Mouse (Mus musculus) small intestine, adult 2 months (tissue): Measurements from ENCODE around the gene Atp1a1. TPM values are rescaled to one million over a fixed set of nuclear protein-coding genes. Genes with fewer than 3 reads are reported as not detected.

Experiments used
- H3K27ac ChIP-seq: fragments of 200-500 bp; 2 replicates; pipeline ENCODE4 v1.5.1; 2012; ENCODE audit warnings: low read depth, low read length, control low read depth, inconsistent platforms; ENCODE audit not compliant: insufficient read depth
- H3K27me3 ChIP-seq: fragments of 200-500 bp; 2 replicates; pipeline ENCODE4 v1.6.1; 2012; ENCODE audit warnings: mild to moderate bottlenecking, moderate library complexity, low read length, inconsistent platforms; ENCODE audit not compliant: control insufficient read depth, insufficient read depth
- H3K36me3 ChIP-seq: fragments of 200-500 bp; 2 replicates; pipeline ENCODE4 v1.6.1; 2012; ENCODE audit warnings: mild to moderate bottlenecking, low read length, control low read depth, inconsistent platforms; ENCODE audit not compliant: control insufficient read depth, insufficient read depth
- H3K4me1 ChIP-seq: fragments of 200-500 bp; 2 replicates; pipeline ENCODE4 v1.6.1; 2012; ENCODE audit warnings: low read length, inconsistent platforms, mixed read lengths; ENCODE audit not compliant: control insufficient read depth, insufficient read depth, insufficient read length
- H3K4me3 ChIP-seq: fragments of 200-500 bp; 2 replicates; pipeline ENCODE4 v1.5.1; 2012; ENCODE audit warnings: low read depth, mild to moderate bottlenecking, control low read depth, inconsistent platforms, low read length, moderate library complexity
- CTCF ChIP-seq: fragments of 200-500 bp; IDR thresholded peaks from 2 replicates; pipeline ENCODE4 v1.5.1; 2012; ENCODE audit warnings: low read depth, mild to moderate bottlenecking, control low read depth, inconsistent platforms, low read length, moderate library complexity, mixed read lengths; ENCODE audit not compliant: insufficient replicate concordance, insufficient read length; ENCODE audit errors: extremely low read depth
- POLR2A ChIP-seq: fragments of 200-500 bp; IDR thresholded peaks from 2 replicates; pipeline ENCODE4 v1.6.1; 2012; ENCODE audit warnings: low read depth, mild to moderate bottlenecking, control low read depth, inconsistent platforms, low read length, moderate library complexity
- WGBS: fragments of 180-500 bp; shearing (Covaris S2); methylation state at CpG from one replicate; pipeline ENCODE4 v1.1.7; 2018; 5-methylcytosine and 5-hydroxymethylcytosine counted together
- polyA plus RNA-seq: library from polyadenylated mRNA; depleted of rRNA; stranded (reverse); fragments of >200 nt; gene quantifications from 2 replicates; pipeline ENCODE4 v1.2.3, GENCODE M21; 2012

Atp1a1 gene
- polyA plus RNA-seq, 1 experiment = 1,132 TPM

- 81% methylated on average over 2 of the region's 2 CpGs for WGBS
- Histone ChIP-seq H3K27ac (no peak overlapping the region), H3K4me3 (no peak overlapping the region), H3K27me3 (no peaks in the 10 kb centered on the region), H3K36me3 (no peaks in the 10 kb centered on the region), H3K4me1 (no peaks in the 10 kb centered on the region)
- TF ChIP-seq CTCF = no peak
- TF ChIP-seq POLR2A = no peak
Measured at GRCm38 (mm10) chr3:101628255-101628654, 23.8 kb upstream of the Atp1a1 start.

- TF ChIP-seq POLR2A (no peak), CTCF (no peak)
- no peak overlapping the region for H3K4me3 ChIP-seq
- WGBS = 94% methylated on average over 5 of the region's 5 CpGs
- no peaks in the 10 kb centered on the region for H3K36me3 ChIP-seq
- H3K27me3 ChIP-seq = no peaks in the 10 kb centered on the region
- no peak overlapping the region for H3K27ac ChIP-seq
- H3K4me1 ChIP-seq = peaks cover 8% of the 10 kb centered on the region; the same call in 1 of the 2 replicates
Measured at GRCm38 (mm10) chr3:101624287-101624686, 19.8 kb upstream of the Atp1a1 start.

- Histone ChIP-seq H3K4me1 (peaks cover 18% of the 10 kb centered on the region; the same call in 1 of the 2 replicates), H3K27me3 (no peaks in the 10 kb centered on the region), H3K4me3 (no peak overlapping the region), H3K27ac (no peak overlapping the region), H3K36me3 (no peaks in the 10 kb centered on the region)
- WGBS = 35% methylated on average over 4 of the region's 4 CpGs
- no peak for TF ChIP-seq CTCF
- no peak for TF ChIP-seq POLR2A
Measured at GRCm38 (mm10) chr3:101619017-101619416, 14.5 kb upstream of the Atp1a1 start.

- TF ChIP-seq POLR2A (no peak), CTCF (no peak)
- no peaks in the 10 kb centered on the region for H3K27me3 ChIP-seq
- 64% methylated on average over 4 of the region's 4 CpGs for WGBS
- no peaks in the 10 kb centered on the region for H3K36me3 ChIP-seq
- H3K27ac ChIP-seq = no peak overlapping the region; the same call in 1 of the 2 replicates
- peaks cover 18% of the 10 kb centered on the region; the same call in 1 of the 2 replicates for H3K4me1 ChIP-seq
- H3K4me3 ChIP-seq = no peak overlapping the region
Measured at GRCm38 (mm10) chr3:101618505-101618904, 14.0 kb upstream of the Atp1a1 start.

- H3K27me3 ChIP-seq = no peaks in the 10 kb centered on the region
- 38% methylated on average over 8 of the region's 8 CpGs for WGBS
- H3K36me3 ChIP-seq = no peaks in the 10 kb centered on the region
- H3K4me3 ChIP-seq = no peak overlapping the region
- TF ChIP-seq POLR2A (no peak), CTCF (no peak)
- H3K27ac ChIP-seq = peak overlapping the region; percentile 62; the same call in 1 of the 2 replicates
- H3K4me1 ChIP-seq = peaks cover 18% of the 10 kb centered on the region; the same call in 1 of the 2 replicates
Measured at GRCm38 (mm10) chr3:101617451-101617850, 13.0 kb upstream of the Atp1a1 start.

GRCm38 (mm10) chr3:101617007-101617406 lies 12.5 kb upstream of the Atp1a1 start:
- Histone ChIP-seq H3K4me1 (peaks cover 18% of the 10 kb centered on the region; the same call in 1 of the 2 replicates), H3K27ac (no peak overlapping the region), H3K36me3 (no peaks in the 10 kb centered on the region), H3K27me3 (no peaks in the 10 kb centered on the region), H3K4me3 (no peak overlapping the region)
- no peak for TF ChIP-seq POLR2A
- no peak for TF ChIP-seq CTCF

- Histone ChIP-seq H3K4me1 (peaks cover 18% of the 10 kb centered on the region; the same call in 1 of the 2 replicates), H3K27me3 (no peaks in the 10 kb centered on the region), H3K27ac (no peak overlapping the region; the same call in 1 of the 2 replicates), H3K36me3 (no peaks in the 10 kb centered on the region), H3K4me3 (no peak overlapping the region)
- WGBS = 69% methylated on average over 6 of the region's 6 CpGs
- TF ChIP-seq CTCF = no peak
- TF ChIP-seq POLR2A = no peak
Measured at GRCm38 (mm10) chr3:101615856-101616255, 11.4 kb upstream of the Atp1a1 start.
